Mouse (Mus musculus) limb, embryonic 15.5 days (tissue): ENCODE measurements around the gene Gm5773. TPM values are rescaled to one million over a fixed set of nuclear protein-coding genes. Genes with fewer than 3 reads are reported as not detected.
"Not testable (repeated sequence)": the region's sequence is repeated elsewhere in the genome, so short reads cannot be mapped to it uniquely, and the experiment has no call there.

Source experiments
- ATAC-seq: fragments of 200-750 bp; cut with Nextera tagmentation; 2 replicates; pipeline ENCODE4 v1.8.0; 2017; ENCODE audit warnings: low read depth, moderate TSS enrichment; ENCODE audit not compliant: insufficient number of reproducible peaks, low FRiP score, low TSS enrichment
- H3K27ac ChIP-seq: fragments of 300-500 bp; sonication (generic); 2 replicates; pipeline ENCODE4 v1.5.1; 2015; ENCODE audit warnings: moderate library complexity, mild to moderate bottlenecking, inconsistent platforms
- H3K27me3 ChIP-seq: fragments of 300-500 bp; sonication (generic); 2 replicates; pipeline ENCODE4 v1.6.1; 2015; ENCODE audit warnings: inconsistent platforms
- H3K36me3 ChIP-seq: fragments of 300-500 bp; sonication (generic); 2 replicates; pipeline ENCODE4 v1.6.1; 2015; ENCODE audit warnings: inconsistent platforms
- H3K4me1 ChIP-seq: fragments of 300-500 bp; sonication (generic); 2 replicates; pipeline ENCODE4 v1.6.1; 2015; ENCODE audit warnings: inconsistent platforms
- H3K4me2 ChIP-seq: fragments of 300-500 bp; sonication (generic); 2 replicates; pipeline ENCODE4 v1.6.1; 2015; ENCODE audit warnings: mild to moderate bottlenecking, inconsistent platforms
- H3K4me3 ChIP-seq: fragments of 300-500 bp; sonication (generic); 2 replicates; pipeline ENCODE4 v1.5.1; 2015; ENCODE audit warnings: mild to moderate bottlenecking, inconsistent platforms
- H3K9ac ChIP-seq: fragments of 300-500 bp; sonication (generic); 2 replicates; pipeline ENCODE4 v1.6.1; 2015; ENCODE audit warnings: inconsistent platforms
- H3K9me3 ChIP-seq: fragments of 300-500 bp; sonication (generic); 2 replicates; pipeline ENCODE4 v1.6.1; 2016; ENCODE audit warnings: inconsistent platforms
- WGBS: fragments of 180-500 bp; shearing (Covaris S2); methylation state at CpG from one replicate; pipeline ENCODE4 v1.1.7; 2015; 5-methylcytosine and 5-hydroxymethylcytosine counted together
- polyA plus RNA-seq: library from polyadenylated mRNA; unstranded; fragments of >200 nt; fragmentation: Nextera tagmentation; extraction: Ambion mirVana; gene quantifications from 2 replicates; pipeline ENCODE4 v1.2.1, GENCODE M21; 2015

Gm5773 gene
- not detected in 2 replicates for polyA plus RNA-seq

DNA sequence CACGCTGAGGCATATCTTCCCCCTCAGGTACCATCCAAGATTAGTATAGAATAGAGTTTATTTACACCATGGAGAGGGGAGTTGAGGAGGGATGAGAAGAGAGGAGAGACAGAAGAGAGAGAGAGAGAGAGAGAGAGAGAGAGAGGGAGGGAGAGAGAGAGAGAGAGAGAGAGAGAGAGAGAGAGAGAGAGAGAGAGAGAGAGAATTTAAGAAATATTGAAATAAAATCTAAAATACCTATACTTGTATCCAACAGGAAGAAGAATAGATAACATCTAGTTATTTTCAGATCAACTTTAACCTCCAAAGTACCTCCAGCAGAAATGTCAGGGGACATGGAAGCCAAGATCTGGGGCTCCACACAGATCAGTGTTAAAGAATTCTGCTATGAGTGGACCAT lies at the start of gene Gm5773:
TSS of gene Gm5773 (plus strand) at position 301 of the 400 bp plus-strand sequence.
- H3K4me2 ChIP-seq, ATAC-seq, H3K36me3 ChIP-seq, H3K4me1 ChIP-seq, H3K27me3 ChIP-seq, H3K27ac ChIP-seq, H3K9me3 ChIP-seq, H3K9ac ChIP-seq, H3K4me3 ChIP-seq: not testable (repeated sequence)
- WGBS = 65% methylated on average over 1 of the region's 1 CpGs

DNA sequence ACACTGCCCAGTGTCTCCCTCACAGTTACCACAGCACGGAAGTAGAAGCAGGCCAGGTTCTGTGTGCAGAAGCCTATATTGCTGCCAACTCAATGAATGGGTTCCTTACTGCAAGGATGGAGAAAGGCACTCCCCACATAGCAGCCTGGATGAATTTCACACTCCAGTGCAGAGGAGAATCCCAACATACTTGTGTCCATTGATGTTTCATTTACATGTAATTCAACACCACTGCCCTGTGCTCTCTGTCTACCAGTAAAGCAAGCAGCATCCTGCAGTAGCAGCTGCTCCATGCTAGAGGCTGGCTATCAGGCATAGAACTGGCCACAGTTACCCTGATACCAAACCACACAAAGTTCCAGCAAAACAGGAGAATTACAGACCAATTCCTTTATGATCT lies 27.3 kb upstream of the Gm5773 start:
- not testable (repeated sequence) for H3K27me3 ChIP-seq, H3K4me3 ChIP-seq, H3K4me1 ChIP-seq, H3K36me3 ChIP-seq, ATAC-seq, H3K9me3 ChIP-seq, H3K27ac ChIP-seq, H3K4me2 ChIP-seq, H3K9ac ChIP-seq
- WGBS = 67% methylated on average over 1 of the region's 1 CpGs

- H3K4me2 ChIP-seq, H3K9ac ChIP-seq, H3K4me3 ChIP-seq, H3K27ac ChIP-seq, H3K36me3 ChIP-seq, H3K27me3 ChIP-seq, H3K9me3 ChIP-seq, H3K4me1 ChIP-seq, ATAC-seq: not testable (repeated sequence)
- WGBS = 90% methylated on average over 18 of the region's 18 CpGs
These were observed 18.8 kb upstream of the Gm5773 start for GRCm38 (mm10) chr3:93754022-93754421.

- H3K27me3 ChIP-seq, H3K4me2 ChIP-seq, H3K36me3 ChIP-seq, H3K27ac ChIP-seq, H3K4me1 ChIP-seq, H3K9me3 ChIP-seq, H3K9ac ChIP-seq, H3K4me3 ChIP-seq, ATAC-seq: not testable (repeated sequence)
These were observed 23.3 kb downstream of the Gm5773 start, which contains the start of gene Tdpoz4 for GRCm38 (mm10) chr3:93796098-93796497. Gene Tdpoz4 (plus strand): TSS chr3:93796398.

- H3K27ac ChIP-seq, H3K4me2 ChIP-seq, ATAC-seq, H3K9me3 ChIP-seq, H3K4me3 ChIP-seq, H3K9ac ChIP-seq, H3K36me3 ChIP-seq, H3K4me1 ChIP-seq, H3K27me3 ChIP-seq: not testable (repeated sequence)
These were observed 40.5 kb downstream of the Gm5773 start for GRCm38 (mm10) chr3:93813341-93813740.

Other genes starting within 250 kb of the Gm5773 start
- gene S100a10, start 217.9 kb upstream of the Gm5773 start, polyA plus RNA-seq = 826 and 857 TPM in 2 replicates
- not detected in 2 replicates for gene Tdpoz2, start 120.3 kb upstream of the Gm5773 start, polyA plus RNA-seq
- not detected in 2 replicates for gene Tdpoz1, start 96.7 kb upstream of the Gm5773 start, polyA plus RNA-seq
- not detected in 2 replicates for gene Gm37596, start 79.9 kb upstream of the Gm5773 start, polyA plus RNA-seq
- not detected in 2 replicates for gene Tdpoz4, start 23.4 kb downstream of the Gm5773 start, polyA plus RNA-seq
- gene Tdpoz3, start 53.0 kb downstream of the Gm5773 start, polyA plus RNA-seq = not detected in 2 replicates
- not detected in 2 replicates for gene Gm9117, start 170.5 kb downstream of the Gm5773 start, polyA plus RNA-seq
- not detected in 2 replicates for gene Tdpoz5, start 188.3 kb downstream of the Gm5773 start, polyA plus RNA-seq